Comparison of ENCODE assay signal across 16 mouse cellular contexts in the genomic region with DNA sequence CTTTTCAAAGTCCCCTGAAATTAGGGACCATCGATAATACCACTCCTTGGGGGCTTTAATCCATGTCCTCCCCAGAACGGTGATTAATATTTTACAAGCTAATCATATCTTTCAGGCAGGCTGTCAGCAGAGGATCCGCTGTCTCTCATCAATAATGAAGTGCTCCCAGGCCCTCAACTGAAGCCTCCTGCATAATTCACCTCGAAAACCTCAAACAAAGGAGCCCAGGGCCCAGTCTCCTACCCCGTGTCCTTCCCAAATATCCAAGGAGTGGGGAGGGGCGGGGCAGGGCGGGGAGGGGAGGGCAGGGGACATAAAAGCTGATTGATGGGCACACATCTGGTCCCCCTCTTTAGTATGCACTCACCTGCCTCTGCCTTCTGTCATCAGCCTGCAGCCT. TPM values are rescaled to one million over a fixed set of nuclear protein-coding genes. Genes with fewer than 3 reads are reported as not detected.
"Had no signal": no experiment of that assay in that cellular context is flagged by ENCODE, and none has a peak within 500 bp of the region (broad histone marks: within the 10 kb centered on the region; RNA-seq: fewer than 3 reads in every experiment).

No protein-coding gene starts in this region.

- H3K4me3 ChIP-seq: kidney, embryonic 15.5 days; left cerebral cortex, adult 2 months; limb, embryonic 10.5 days; myocyte had no signal

- DNase-seq: kidney, adult 2 months; kidney, postnatal 14 days; lung, embryonic 14.5 days; lung, postnatal 10 days; lung, postnatal 4 days; right cerebral cortex, postnatal 4 days; spleen, adult 18-20 months; thymus, adult 18-20 months; thymus, postnatal 14 days had no signal

- ATAC-seq: intestine, embryonic 16.5 days had no signal

- H3K9ac ChIP-seq: kidney, embryonic 15.5 days; lung, embryonic 14.5 days had no signal

- H3K9me3 ChIP-seq: kidney, embryonic 15.5 days; limb, embryonic 10.5 days had no signal

- H3K4me2 ChIP-seq: kidney, embryonic 15.5 days; liver, embryonic 11.5 days; lung, embryonic 14.5 days had no signal

- H3K36me3 ChIP-seq: kidney, embryonic 15.5 days; limb, embryonic 10.5 days had no signal

- H3K27ac ChIP-seq: kidney, embryonic 15.5 days; left cerebral cortex, adult 2 months; limb, embryonic 10.5 days had no signal

RNA-seq across cellular contexts. Expression of gene Klhdc7a, which starts 31.2 kb away (rescaled TPM):
- total RNA-seq: megakaryocyte, adult 5-6 weeks had no signal
- polyA plus RNA-seq: myocyte had no signal
